Mouse (Mus musculus) intestine, postnatal 0 days (tissue): Measurements from ENCODE around the gene Usp47. TPM values are rescaled to one million over a fixed set of nuclear protein-coding genes. Genes with fewer than 3 reads are reported as not detected.

Experiments used
- ATAC-seq: fragments of 200-750 bp; cut with Nextera tagmentation; 2 replicates; pipeline ENCODE4 v1.8.0; 2017; ENCODE audit warnings: mild to moderate bottlenecking, moderate TSS enrichment, moderate library complexity
- H3K27ac ChIP-seq: fragments of 300-500 bp; sonication (generic); 2 replicates; pipeline ENCODE4 v1.5.1; 2014; ENCODE audit warnings: mild to moderate bottlenecking, low read depth, low read length, moderate library complexity
- H3K27me3 ChIP-seq: fragments of 300-500 bp; sonication (generic); replicated peaks from 2 replicates; pipeline ENCODE4 v1.6.1; 2014; ENCODE audit warnings: low read length, mixed read lengths; ENCODE audit not compliant: control insufficient read depth, insufficient read depth
- H3K36me3 ChIP-seq: fragments of 300-500 bp; sonication (generic); 2 replicates; pipeline ENCODE4 v1.6.1; 2014; ENCODE audit warnings: mild to moderate bottlenecking, moderate library complexity; ENCODE audit not compliant: control insufficient read depth, insufficient read depth
- H3K4me1 ChIP-seq: fragments of 300-500 bp; sonication (generic); replicated peaks from 2 replicates; pipeline ENCODE4 v1.6.1; 2014; ENCODE audit warnings: antibody characterized with exemption, low read length, mixed read lengths; ENCODE audit not compliant: control insufficient read depth, insufficient read depth
- H3K4me2 ChIP-seq: fragments of 300-500 bp; sonication (generic); replicated peaks from 2 replicates; pipeline ENCODE4 v1.6.1; 2014; ENCODE audit warnings: low read depth, mild to moderate bottlenecking, moderate library complexity
- H3K4me3 ChIP-seq: fragments of 300-500 bp; sonication (generic); 2 replicates; pipeline ENCODE4 v1.5.1; 2014; ENCODE audit warnings: low read depth, low read length
- H3K9ac ChIP-seq: fragments of 300-500 bp; sonication (generic); 2 replicates; pipeline ENCODE4 v1.6.1; 2014; ENCODE audit warnings: mild to moderate bottlenecking, low read depth, low read length
- H3K9me3 ChIP-seq: fragments of 300-500 bp; sonication (generic); 2 replicates; pipeline ENCODE4 v1.6.1; 2016; ENCODE audit warnings: mixed run types; ENCODE audit not compliant: control insufficient read depth
- CTCF ChIP-seq: sonication (generic); IDR thresholded peaks from 2 replicates; pipeline ENCODE4 v1.5.1; 2016; ENCODE audit warnings: low read depth, mild to moderate bottlenecking, control low read depth, antibody characterized with exemption, moderate library complexity
- WGBS: fragments of 180-500 bp; shearing (Covaris S2); extraction: QIAGEN DNeasy Blood & Tissue Kit; methylation state at CpG from one replicate; pipeline ENCODE4 v1.1.7; 2014; 5-methylcytosine and 5-hydroxymethylcytosine counted together
- polyA plus RNA-seq: library from polyadenylated mRNA; unstranded; fragments of >200 nt; fragmentation: Nextera tagmentation; extraction: Ambion mirVana; gene quantifications from 2 replicates; pipeline ENCODE4 v1.2.1, GENCODE M21; 2015

Gene Usp47
- polyA plus RNA-seq, 1 experiment from 2014 or later: 26.9 TPM

DNA sequence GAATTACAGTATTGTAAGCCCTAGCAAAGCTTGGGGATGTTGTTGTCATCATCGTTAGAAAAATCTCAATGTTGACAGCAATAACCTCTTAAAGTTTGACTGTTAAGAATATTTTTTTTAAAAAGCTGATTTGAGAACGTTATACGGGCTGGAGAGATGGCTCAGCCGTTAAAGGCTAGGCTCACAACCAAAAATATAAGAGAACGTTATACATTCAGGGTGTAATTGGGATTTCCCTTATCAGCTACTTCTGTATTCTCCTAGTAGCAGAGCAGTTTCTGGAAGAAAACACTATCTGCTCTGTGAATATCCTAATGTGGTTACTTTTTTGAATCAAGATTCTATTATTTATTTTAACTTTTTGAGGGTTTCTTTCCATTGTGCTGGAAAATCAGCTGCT, 25.3 kb downstream of the Usp47 start:
- ATAC-seq: no peak
- H3K36me3 ChIP-seq: 0 out of 2 replicates have a peak, but pooled peaks cover 2% of the 10 kb centered on the region
- no peak overlapping the region for H3K4me2 ChIP-seq
- H3K9ac ChIP-seq: no peak overlapping the region
- no peak for TF ChIP-seq CTCF
- no peaks in the 10 kb centered on the region for H3K4me1 ChIP-seq
- no peaks in the 10 kb centered on the region for H3K27me3 ChIP-seq
- H3K9me3 ChIP-seq: no peaks in the 10 kb centered on the region
- H3K4me3 ChIP-seq: no peak overlapping the region
- WGBS: 83% methylated on average over 5 of the region's 5 CpGs
- H3K27ac ChIP-seq: no peak overlapping the region

DNA sequence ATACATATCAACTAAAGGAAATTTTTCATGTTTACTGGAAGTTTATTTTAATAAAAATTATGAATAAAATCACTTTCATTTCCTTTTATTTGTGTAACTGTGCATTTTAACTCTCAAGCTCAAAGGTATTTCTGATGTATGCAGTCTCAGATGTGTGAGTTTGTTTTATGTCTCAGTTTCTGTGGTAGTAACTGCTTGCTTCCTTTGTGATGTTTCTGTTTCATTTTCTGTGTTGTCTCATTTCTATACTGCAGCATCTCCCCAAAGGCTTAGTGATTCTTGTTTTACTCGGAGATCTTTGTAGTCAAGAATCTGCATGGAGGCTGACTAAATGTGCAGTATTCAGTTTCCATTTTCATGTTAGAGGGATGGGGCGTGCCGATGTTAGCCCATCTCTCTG, 30.4 kb downstream of the Usp47 start:
- H3K4me1 ChIP-seq: no peaks in the 10 kb centered on the region; the same call in 1 of the 2 replicates
- WGBS: 84% methylated on average over 3 of the region's 3 CpGs
- no peak overlapping the region for H3K4me3 ChIP-seq
- H3K9me3 ChIP-seq: no peaks in the 10 kb centered on the region
- ATAC-seq: no peak
- peaks cover 10% of the 10 kb centered on the region for H3K36me3 ChIP-seq
- TF ChIP-seq CTCF: no peak
- H3K27me3 ChIP-seq: no peaks in the 10 kb centered on the region
- no peak overlapping the region for H3K4me2 ChIP-seq
- H3K9ac ChIP-seq: no peak overlapping the region
- peak overlapping the region; percentile 10; the same call in 1 of the 2 replicates for H3K27ac ChIP-seq

DNA sequence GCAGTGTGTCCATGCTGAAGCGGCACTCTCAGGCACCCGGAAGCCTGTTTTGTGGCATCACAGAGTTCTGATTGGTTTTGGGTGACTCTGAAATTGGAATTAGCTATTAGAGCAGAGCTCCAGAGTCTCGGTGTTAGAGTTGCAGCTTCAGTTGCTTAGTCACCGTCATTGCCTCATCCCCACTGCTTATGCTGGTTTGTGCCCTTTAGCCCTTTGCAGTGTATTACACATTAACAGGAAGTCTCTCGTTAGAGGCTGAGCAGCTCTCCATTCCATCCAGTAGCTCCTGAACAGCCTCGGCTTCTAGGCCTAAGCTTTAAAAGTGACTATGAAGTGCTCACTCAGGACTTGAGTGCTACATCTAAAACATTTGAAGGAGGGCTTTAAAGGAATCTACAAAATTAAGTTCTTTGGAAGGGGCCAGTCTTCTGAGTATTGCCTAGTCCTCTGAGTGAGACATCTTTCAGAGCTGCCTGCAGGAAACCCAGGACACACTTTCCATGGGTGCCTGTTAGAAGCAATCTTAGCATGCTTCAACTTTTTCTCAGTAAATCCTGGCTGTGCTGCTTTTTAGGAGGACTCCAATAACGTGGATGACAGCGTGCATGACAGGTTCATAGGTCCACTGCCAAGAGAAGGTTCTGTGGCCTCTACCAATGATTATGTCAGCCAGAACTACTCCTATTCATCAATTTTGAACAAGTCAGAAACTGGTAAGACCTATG, 32.8 kb downstream of the Usp47 start:
- Histone ChIP-seq H3K4me2 (no peak overlapping the region), H3K4me1 (no peaks in the 10 kb centered on the region; the same call in 1 of the 2 replicates), H3K9me3 (no peaks in the 10 kb centered on the region), H3K36me3 (peaks cover 15% of the 10 kb centered on the region), H3K4me3 (no peak overlapping the region), H3K9ac (no peak overlapping the region), H3K27me3 (no peaks in the 10 kb centered on the region), H3K27ac (peak overlapping the region; percentile 70)
- WGBS: 42% methylated on average over 8 of the region's 8 CpGs
- no peak for TF ChIP-seq CTCF
- peak; percentile 97 for ATAC-seq

GRCm38 (mm10) chr7:112074868-112075267, 51.6 kb downstream of the Usp47 start:
- Histone ChIP-seq H3K4me1 (no peaks in the 10 kb centered on the region), H3K36me3 (peaks cover 29% of the 10 kb centered on the region)
- WGBS: 83% methylated on average over 5 of the region's 5 CpGs

DNA sequence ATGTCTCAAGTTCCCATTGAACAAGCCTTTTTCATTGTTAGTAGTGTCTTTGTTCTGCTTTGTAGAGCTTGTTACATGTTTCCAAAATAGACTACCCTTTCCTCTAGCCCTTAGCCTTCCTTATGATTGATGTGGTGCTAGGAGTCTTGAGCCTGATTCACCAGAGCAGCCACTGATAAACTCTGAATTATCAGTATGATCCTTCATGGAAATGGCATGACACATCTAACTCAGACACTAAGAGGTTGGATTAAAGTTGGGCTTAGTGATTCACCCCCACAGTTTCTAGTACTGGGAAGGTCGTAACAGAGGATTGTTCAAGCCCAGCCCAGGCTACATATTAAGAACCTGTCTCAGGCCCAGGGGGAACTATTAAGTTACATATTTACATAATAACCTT, 59.3 kb downstream of the Usp47 start:
- peaks cover 40% of the 10 kb centered on the region for H3K36me3 ChIP-seq
- no peak overlapping the region for H3K9ac ChIP-seq
- H3K4me1 ChIP-seq: no peaks in the 10 kb centered on the region
- WGBS: 77% methylated on average over 1 of the region's 1 CpGs
- H3K4me2 ChIP-seq: no peak overlapping the region
- ATAC-seq: no peak
- no peaks in the 10 kb centered on the region for H3K27me3 ChIP-seq
- H3K4me3 ChIP-seq: no peak overlapping the region
- no peaks in the 10 kb centered on the region for H3K9me3 ChIP-seq
- TF ChIP-seq CTCF: no peak
- no peak overlapping the region for H3K27ac ChIP-seq

More at GRCm38 (mm10) chr7:112074868-112075267, 51.6 kb downstream of the Usp47 start:
- TF ChIP-seq CTCF: no peak
- H3K9ac ChIP-seq: no peak overlapping the region
- no peak overlapping the region for H3K4me3 ChIP-seq
- H3K27me3 ChIP-seq: no peaks in the 10 kb centered on the region
- no peak for ATAC-seq
- no peak overlapping the region for H3K4me2 ChIP-seq
- no peak overlapping the region for H3K27ac ChIP-seq
- H3K9me3 ChIP-seq: no peaks in the 10 kb centered on the region

DNA sequence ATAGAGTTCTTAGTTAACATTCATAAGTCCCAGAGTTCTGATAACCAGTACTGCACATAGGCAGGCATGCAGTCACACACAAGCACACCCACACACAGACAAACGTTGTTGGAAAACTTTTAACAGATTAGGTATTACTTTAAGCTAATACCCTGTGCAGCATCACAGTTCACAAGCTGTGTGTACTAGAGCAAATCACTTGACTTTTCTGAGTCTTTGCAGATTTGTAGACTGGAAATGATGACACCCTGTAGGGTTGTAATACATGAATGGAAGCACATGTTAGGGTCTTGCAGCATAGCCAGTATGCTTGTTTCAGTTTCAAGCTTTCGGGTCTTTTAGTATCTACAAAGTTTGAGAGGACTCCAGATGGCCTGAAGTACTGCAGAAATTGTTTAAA, 60.9 kb downstream of the Usp47 start:
- Histone ChIP-seq H3K4me3 (no peak overlapping the region), H3K27ac (no peak overlapping the region), H3K9me3 (no peaks in the 10 kb centered on the region), H3K4me1 (no peaks in the 10 kb centered on the region), H3K9ac (no peak overlapping the region), H3K36me3 (peaks cover 41% of the 10 kb centered on the region), H3K27me3 (no peaks in the 10 kb centered on the region), H3K4me2 (no peak overlapping the region)
- ATAC-seq: no peak
- TF ChIP-seq CTCF: no peak
- WGBS: 74% methylated on average over 2 of the region's 2 CpGs
